Mouse (Mus musculus) heart, adult 2 months (tissue): Measurements from ENCODE around the gene Creb1. TPM values are rescaled to one million over a fixed set of nuclear protein-coding genes. Genes with fewer than 3 reads are reported as not detected.

ENCODE experiments used
- DNase-seq, 2 experiments: peaks; one replicate each; pipeline ENCODE4 v3.0.0; 2021
- H3K27ac ChIP-seq: fragments of 200-600 bp; 2 replicates; pipeline ENCODE4 v1.8.1; 2022
- H3K27me3 ChIP-seq: fragments of 200-500 bp; 2 replicates; pipeline ENCODE4 v1.6.1; 2012; ENCODE audit warnings: mild to moderate bottlenecking, low read length, inconsistent platforms, mixed read lengths; ENCODE audit not compliant: control insufficient read depth, insufficient read depth
- H3K36me3 ChIP-seq: fragments of 200-500 bp; 2 replicates; pipeline ENCODE4 v1.6.1; 2012; ENCODE audit warnings: low read length, inconsistent platforms; ENCODE audit not compliant: control insufficient read depth, insufficient read depth
- H3K4me1 ChIP-seq: fragments of 200-500 bp; 2 replicates; pipeline ENCODE4 v1.6.1; 2011; ENCODE audit warnings: low read length; ENCODE audit not compliant: control insufficient read depth, insufficient read depth
- H3K4me3 ChIP-seq: fragments of 200-600 bp; 2 replicates; pipeline ENCODE4 v1.8.1; 2022
- H3K79me2 ChIP-seq: fragments of 200-500 bp; replicated peaks from 2 replicates; pipeline ENCODE4 v1.6.1; 2012; ENCODE audit warnings: mild to moderate bottlenecking, inconsistent platforms, low read length, moderate library complexity, mixed read lengths; ENCODE audit not compliant: control insufficient read depth, insufficient read depth
- H3K9ac ChIP-seq: fragments of 200-500 bp; 2 replicates; pipeline ENCODE4 v1.6.1; 2012; ENCODE audit warnings: low read depth, mild to moderate bottlenecking, control low read depth, inconsistent platforms, low read length, mixed read lengths
- CTCF ChIP-seq: fragments of 200-600 bp; IDR thresholded peaks from 2 replicates; pipeline ENCODE4 v1.8.1; 2022; ENCODE audit warnings: antibody characterized with exemption, mild to moderate bottlenecking, moderate library complexity
- EP300 ChIP-seq: fragments of 200-500 bp; IDR thresholded peaks from 2 replicates; pipeline ENCODE4 v1.6.1; 2011; ENCODE audit warnings: low read depth, low read length, control low read depth; ENCODE audit not compliant: insufficient read depth
- POLR2A ChIP-seq: fragments of 200-500 bp; IDR thresholded peaks from 2 replicates; pipeline ENCODE4 v1.6.1; 2011; ENCODE audit warnings: mild to moderate bottlenecking, low read depth, low read length, control low read depth; ENCODE audit not compliant: insufficient read depth
- WGBS: fragments of 180-500 bp; shearing (Covaris S2); methylation state at CpG from one replicate; pipeline ENCODE4 v1.1.7; 2018; 5-methylcytosine and 5-hydroxymethylcytosine counted together
- intact Hi-C: fragments of 180-260 bp; cut with DNase I; formaldehyde crosslinking; loops from one replicate; pipeline ENCODE4 v1.15.1; 2025
- polyA plus RNA-seq: library from polyadenylated mRNA; depleted of rRNA; stranded (reverse); fragments of >200 nt; gene quantifications from 2 replicates; pipeline ENCODE4 v1.2.3, GENCODE M21; 2012; rRNA removed
- total RNA-seq, 2 experiments: library from RNA; stranded (reverse); gene quantifications; 2 replicates each; pipeline ENCODE4 v1.2.3; 2021

The Creb1 gene
- total and polyA plus RNA-seq, 3 experiments = 7.5 to 28.8 (median 25.2) TPM

- no peak overlapping the region for H3K27ac ChIP-seq
- no peak overlapping the region for H3K4me3 ChIP-seq
- DNase-seq = no peak
- intact Hi-C loops = no loop called here
- no peaks in the 10 kb centered on the region for H3K36me3 ChIP-seq
- H3K79me2 ChIP-seq = no peaks in the 10 kb centered on the region
- no peak for TF ChIP-seq POLR2A
- TF ChIP-seq CTCF = no peak
- TF ChIP-seq EP300 = no peak
- H3K9ac ChIP-seq = no peak overlapping the region
- H3K27me3 ChIP-seq = no peaks in the 10 kb centered on the region
- H3K4me1 ChIP-seq = no peaks in the 10 kb centered on the region
- WGBS = 90% methylated on average over 3 of the region's 3 CpGs
Measured at GRCm38 (mm10) chr1:64644513-64644912, 112.1 kb downstream of the Creb1 start.

- Histone ChIP-seq H3K36me3 (no peaks in the 10 kb centered on the region), H3K27ac (no peak overlapping the region), H3K27me3 (no peaks in the 10 kb centered on the region; the same call in 1 of the 2 replicates), H3K4me1 (no peaks in the 10 kb centered on the region; the same call in 1 of the 2 replicates), H3K79me2 (no peaks in the 10 kb centered on the region), H3K4me3 (no peak overlapping the region), H3K9ac (no peak overlapping the region)
- 56% methylated on average over 11 of the region's 11 CpGs for WGBS
- intact Hi-C loops = no loop called here
- TF ChIP-seq CTCF = no peak
- TF ChIP-seq POLR2A = no peak
- TF ChIP-seq EP300 = no peak
- DNase-seq = peak; percentile 12 to 22
Measured at GRCm38 (mm10) chr1:64649362-64650124, 117.1 kb downstream of the Creb1 start.

GRCm38 (mm10) chr1:64653701-64654100 is 121.3 kb downstream of the Creb1 start:
- TF ChIP-seq EP300 (no peak), CTCF (no peak)
- no peak for DNase-seq
- no peaks in the 10 kb centered on the region; the same call in 1 of the 2 replicates for H3K4me1 ChIP-seq
- no peak overlapping the region for H3K27ac ChIP-seq
- no peaks in the 10 kb centered on the region for H3K79me2 ChIP-seq
- H3K27me3 ChIP-seq = no peaks in the 10 kb centered on the region; the same call in 1 of the 2 replicates
- no peak overlapping the region for H3K4me3 ChIP-seq
- H3K9ac ChIP-seq = no peak overlapping the region
- intact Hi-C loops = no loop called here
- H3K36me3 ChIP-seq = no peaks in the 10 kb centered on the region
- WGBS = 86% methylated on average over 6 of the region's 6 CpGs

Other genes starting within 250 kb of the Creb1 start
- 1 to 10 TPM; 7.0 to 8.2 TPM for gene Mettl21a, start 84.6 kb downstream of the Creb1 start, total RNA-seq
- 5.0 and 8.0 TPM in 2 replicates for gene Mettl21a, start 84.6 kb downstream of the Creb1 start, polyA plus RNA-seq
- gene Ccnyl1, start 157.8 kb downstream of the Creb1 start, total RNA-seq = 10 to 100 TPM; 12.5 to 18.6 TPM
- 16.0 and 20.6 TPM in 2 replicates for gene Ccnyl1, start 157.8 kb downstream of the Creb1 start, polyA plus RNA-seq
- 1 to 10 TPM; 3.6 to 4.4 TPM for gene Fzd5, start 205.1 kb downstream of the Creb1 start, total RNA-seq
- 2.5 and 3.2 TPM in 2 replicates for gene Fzd5, start 205.1 kb downstream of the Creb1 start, polyA plus RNA-seq